Mouse (Mus musculus) G1E (cell line): ENCODE data around the gene Slc25a25.
A peak's percentile ranks its signal among the peaks of the same experiment; 100 is the strongest.

Experiments
- CTCF ChIP-seq: IDR thresholded peaks from 2 replicates; pipeline ENCODE4 v1.5.1; 2012; ENCODE audit warnings: low read depth, low read length, inconsistent platforms, mixed read lengths
- GATA1 ChIP-seq: IDR thresholded peaks from 2 replicates; pipeline ENCODE4 v1.6.1; 2012; ENCODE audit warnings: borderline replicate concordance, low read length, inconsistent platforms, mixed read lengths
- GATA2 ChIP-seq: IDR thresholded peaks from 2 replicates; pipeline ENCODE4 v1.6.1; 2012; ENCODE audit warnings: low read depth, low read length, inconsistent platforms, borderline replicate concordance
- POLR2AphosphoS5 ChIP-seq: IDR thresholded peaks from 2 replicates; pipeline ENCODE4 v1.6.1; 2012; ENCODE audit warnings: low read depth, low read length, inconsistent platforms; ENCODE audit not compliant: insufficient replicate concordance
- TAL1 ChIP-seq: conservative IDR thresholded peaks from 2 replicates; pipeline ENCODE4 v1.6.1; 2012; ENCODE audit warnings: low read depth, low read length, inconsistent platforms, mixed read lengths

DNA sequence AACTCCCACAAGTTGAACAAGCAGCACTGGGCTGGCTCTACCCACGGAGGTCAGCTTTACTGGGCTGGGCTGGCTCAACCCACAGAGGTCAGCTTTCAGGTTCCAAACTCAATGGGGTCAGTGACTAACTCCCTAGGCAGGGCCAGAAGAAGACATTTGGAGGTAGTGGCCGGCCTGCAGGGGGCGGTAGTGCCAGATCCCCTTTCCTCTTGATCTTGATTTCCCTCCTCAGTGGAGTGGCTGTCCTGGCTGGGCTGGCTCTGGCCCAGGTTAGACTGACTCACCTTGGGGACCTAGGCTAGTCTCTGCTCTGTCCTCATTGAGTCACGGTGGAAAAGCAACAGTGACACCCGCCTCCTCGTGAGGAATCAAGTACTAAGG lies 20.4 kb upstream of the Slc25a25 start:
- TF ChIP-seq GATA1 (no peak), CTCF (peak; percentile 47), POLR2AphosphoS5 (no peak), GATA2 (no peak), TAL1 (no peak)
